Mouse (Mus musculus) MEL (cell line): ENCODE measurements around the gene Gm42791. TPM values are rescaled to one million over a fixed set of nuclear protein-coding genes. Genes with fewer than 3 reads are reported as not detected.

Experiments used
- DNase-seq: peaks from one replicate; pipeline ENCODE4 v3.0.0; 2011; ENCODE audit warnings: low read depth, low spot score
- H3K27ac ChIP-seq: 2 replicates; pipeline ENCODE4 v1.5.1; 2012; ENCODE audit warnings: low read depth, mild to moderate bottlenecking, control low read depth, low read length, moderate library complexity; ENCODE audit not compliant: control insufficient read depth
- H3K27me3 ChIP-seq, 2 experiments: fragments of 150-350 bp in 1 of 2; sonication (generic) in 1 of 2; 2 replicates each; pipeline ENCODE4 v1.6.1; 2012; ENCODE audit warnings: low read length in 2 of 2, mild to moderate bottlenecking in 2 of 2, improper control_type of control experiment in 1 of 2, moderate library complexity in 1 of 2; ENCODE audit not compliant: insufficient read depth in 2 of 2, control insufficient read depth in 1 of 2
- H3K36me3 ChIP-seq, 2 experiments: 2 replicates each; pipeline ENCODE4 v1.6.1; 2012 to 2014; ENCODE audit warnings: low read length in 2 of 2, improper control_type of control experiment in 1 of 2, inconsistent platforms in 1 of 2, mild to moderate bottlenecking in 1 of 2; ENCODE audit not compliant: insufficient read depth in 2 of 2, control insufficient read depth in 1 of 2
- H3K4me1 ChIP-seq, 2 experiments: fragments of 150-350 bp in 1 of 2; sonication (generic) in 1 of 2; 2 replicates each; pipeline ENCODE4 v1.6.1; 2012; ENCODE audit warnings: low read length in 2 of 2, improper control_type of control experiment in 1 of 2, mild to moderate bottlenecking in 1 of 2; ENCODE audit not compliant: insufficient read depth in 2 of 2, control insufficient read depth in 1 of 2
- H3K4me3 ChIP-seq, 2 experiments: fragments of 150-350 bp in 1 of 2; sonication (generic) in 1 of 2; 2 replicates each; pipeline ENCODE4 v1.5.1; 2012; ENCODE audit warnings: low read depth in 2 of 2, low read length in 2 of 2, mild to moderate bottlenecking in 2 of 2, moderate library complexity in 2 of 2, control low read depth in 1 of 2, improper control_type of control experiment in 1 of 2; ENCODE audit not compliant: control insufficient read depth in 1 of 2, insufficient read depth in 1 of 2
- H3K79me2 ChIP-seq: 2 replicates; pipeline ENCODE4 v1.6.1; 2012; ENCODE audit warnings: mild to moderate bottlenecking, low read length, moderate library complexity; ENCODE audit not compliant: control insufficient read depth, poor library complexity, insufficient read depth
- H3K9ac ChIP-seq: 2 replicates; pipeline ENCODE4 v1.6.1; 2012; ENCODE audit warnings: low read depth, mild to moderate bottlenecking, control low read depth, low read length, moderate library complexity; ENCODE audit not compliant: control insufficient read depth, poor library complexity, severe bottlenecking
- H3K9me3 ChIP-seq: fragments of 150-350 bp; sonication (generic); replicated peaks from 2 replicates; pipeline ENCODE4 v1.6.1; 2012; ENCODE audit warnings: mild to moderate bottlenecking, low read length, improper control_type of control experiment, moderate library complexity; ENCODE audit not compliant: insufficient read depth
- BHLHE40 ChIP-seq: IDR thresholded peaks from 2 replicates; pipeline ENCODE4 v1.6.1; 2012; ENCODE audit warnings: low read depth, mild to moderate bottlenecking, inconsistent platforms, low read length, improper control_type of control experiment, borderline replicate concordance
- CHD1 ChIP-seq: IDR thresholded peaks from 2 replicates; pipeline ENCODE4 v1.6.1; 2012; ENCODE audit warnings: low read depth, mild to moderate bottlenecking, inconsistent platforms, low read length, improper control_type of control experiment
- CHD2 ChIP-seq: IDR thresholded peaks from 2 replicates; pipeline ENCODE4 v1.6.1; 2011; ENCODE audit warnings: low read length, improper control_type of control experiment
- ELF1 ChIP-seq: IDR thresholded peaks from 2 replicates; pipeline ENCODE4 v1.6.1; 2014; ENCODE audit warnings: low read depth, mild to moderate bottlenecking, inconsistent platforms, low read length, improper control_type of control experiment, moderate library complexity
- ETS1 ChIP-seq: IDR thresholded peaks from 2 replicates; pipeline ENCODE4 v1.6.1; 2012; ENCODE audit warnings: low read depth, mild to moderate bottlenecking, inconsistent platforms, low read length, improper control_type of control experiment, moderate library complexity
- GABPA ChIP-seq: IDR thresholded peaks from 2 replicates; pipeline ENCODE4 v1.6.1; 2012; ENCODE audit warnings: low read depth, mild to moderate bottlenecking, inconsistent platforms, low read length, improper control_type of control experiment, moderate library complexity
- GATA1 ChIP-seq: IDR thresholded peaks from 2 replicates; pipeline ENCODE4 v1.6.1; 2011; ENCODE audit warnings: low read depth, low read length, improper control_type of control experiment
- HCFC1 ChIP-seq: IDR thresholded peaks from 2 replicates; pipeline ENCODE4 v1.6.1; 2012; ENCODE audit warnings: low read depth, mild to moderate bottlenecking, inconsistent platforms, low read length, improper control_type of control experiment, moderate library complexity
- JUND ChIP-seq: IDR thresholded peaks from 2 replicates; pipeline ENCODE4 v1.6.1; 2011; ENCODE audit warnings: low read depth, mild to moderate bottlenecking, improper control_type of control experiment, low read length
- MAFK ChIP-seq: IDR thresholded peaks from 2 replicates; pipeline ENCODE4 v1.6.1; 2011; ENCODE audit warnings: low read depth, mild to moderate bottlenecking, low read length, improper control_type of control experiment, borderline replicate concordance
- MAX ChIP-seq: IDR thresholded peaks from 2 replicates; pipeline ENCODE4 v1.6.1; 2011; ENCODE audit warnings: low read length, improper control_type of control experiment
- MAZ ChIP-seq: IDR thresholded peaks from 2 replicates; pipeline ENCODE4 v1.6.1; 2012; ENCODE audit warnings: low read depth, mild to moderate bottlenecking, inconsistent platforms, low read length, improper control_type of control experiment
- MEF2A ChIP-seq: IDR thresholded peaks from 2 replicates; pipeline ENCODE4 v1.6.1; 2014; ENCODE audit warnings: low read depth, mild to moderate bottlenecking, inconsistent platforms, low read length, improper control_type of control experiment; ENCODE audit not compliant: poor library complexity, insufficient replicate concordance, severe bottlenecking; ENCODE audit errors: extremely low read depth
- MXI1 ChIP-seq: IDR thresholded peaks from 2 replicates; pipeline ENCODE4 v1.6.1; 2011; ENCODE audit warnings: mild to moderate bottlenecking, low read depth, low read length, improper control_type of control experiment
- MYC ChIP-seq: IDR thresholded peaks from 2 replicates; pipeline ENCODE4 v1.6.1; 2011; ENCODE audit warnings: low read depth, mild to moderate bottlenecking, low read length, improper control_type of control experiment, moderate library complexity
- NELFE ChIP-seq: IDR thresholded peaks from 2 replicates; pipeline ENCODE4 v1.6.1; 2011; ENCODE audit warnings: low read depth, low read length, improper control_type of control experiment
- NRF1 ChIP-seq: IDR thresholded peaks from 2 replicates; pipeline ENCODE4 v1.6.1; 2014; ENCODE audit warnings: low read depth, mild to moderate bottlenecking, inconsistent platforms, low read length, improper control_type of control experiment, moderate library complexity; ENCODE audit not compliant: poor library complexity, insufficient read depth, severe bottlenecking
- POLR2A ChIP-seq, 2 experiments: IDR thresholded peaks; 2 replicates each; pipeline ENCODE4 v1.6.1; 2011 to 2012; ENCODE audit warnings: low read length in 2 of 2, mild to moderate bottlenecking in 2 of 2, control low read depth in 1 of 2, improper control_type of control experiment in 1 of 2, low read depth in 1 of 2, moderate library complexity in 1 of 2; ENCODE audit not compliant: control insufficient read depth in 1 of 2, insufficient read depth in 1 of 2, poor library complexity in 1 of 2
- POLR2AphosphoS2 ChIP-seq: IDR thresholded peaks from 2 replicates; pipeline ENCODE4 v1.6.1; 2011; ENCODE audit warnings: low read length, improper control_type of control experiment
- RAD21 ChIP-seq: IDR thresholded peaks from 2 replicates; pipeline ENCODE4 v1.6.1; 2011; ENCODE audit warnings: mild to moderate bottlenecking, low read depth, low read length, improper control_type of control experiment
- RCOR1 ChIP-seq: IDR thresholded peaks from 2 replicates; pipeline ENCODE4 v1.6.1; 2012; ENCODE audit warnings: low read depth, mild to moderate bottlenecking, inconsistent platforms, low read length, improper control_type of control experiment
- SIN3A ChIP-seq: IDR thresholded peaks from 2 replicates; pipeline ENCODE4 v1.6.1; 2012; ENCODE audit warnings: low read length, improper control_type of control experiment, inconsistent platforms
- SMC3 ChIP-seq: IDR thresholded peaks from 2 replicates; pipeline ENCODE4 v1.6.1; 2011; ENCODE audit warnings: low read depth, low read length, improper control_type of control experiment
- TAL1 ChIP-seq: IDR thresholded peaks from 2 replicates; pipeline ENCODE4 v1.6.1; 2012; ENCODE audit warnings: mild to moderate bottlenecking, inconsistent platforms, low read length, moderate library complexity, mixed read lengths
- TBP ChIP-seq: IDR thresholded peaks from 2 replicates; pipeline ENCODE4 v1.8.0; 2011; ENCODE audit warnings: low read depth, low read length, improper control_type of control experiment
- UBTF ChIP-seq: IDR thresholded peaks from 2 replicates; pipeline ENCODE4 v1.6.1; 2012; ENCODE audit warnings: low read depth, mild to moderate bottlenecking, inconsistent platforms, low read length, improper control_type of control experiment, moderate library complexity, borderline replicate concordance; ENCODE audit not compliant: insufficient read depth
- USF1 ChIP-seq: IDR thresholded peaks from 2 replicates; pipeline ENCODE4 v1.6.1; 2014; ENCODE audit warnings: low read depth, mild to moderate bottlenecking, inconsistent platforms, low read length, improper control_type of control experiment, moderate library complexity
- USF2 ChIP-seq, 2 experiments: IDR thresholded peaks; 2 replicates each; pipeline ENCODE4 v1.6.1; 2011 to 2012; ENCODE audit warnings: improper control_type of control experiment in 2 of 2, low read length in 2 of 2, borderline replicate concordance in 1 of 2, inconsistent platforms in 1 of 2, low read depth in 1 of 2, mild to moderate bottlenecking in 1 of 2; ENCODE audit not compliant: insufficient read depth in 1 of 2
- ZC3H11A ChIP-seq: IDR thresholded peaks from 2 replicates; pipeline ENCODE4 v1.6.1; 2012; ENCODE audit warnings: low read depth, mild to moderate bottlenecking, inconsistent platforms, low read length, improper control_type of control experiment
- ZKSCAN1 ChIP-seq: IDR thresholded peaks from 2 replicates; pipeline ENCODE4 v1.6.1; 2012; ENCODE audit warnings: low read depth, mild to moderate bottlenecking, inconsistent platforms, low read length, improper control_type of control experiment, moderate library complexity
- ZMIZ1 ChIP-seq: IDR thresholded peaks from 2 replicates; pipeline ENCODE4 v1.6.1; 2012; ENCODE audit warnings: low read depth, mild to moderate bottlenecking, inconsistent platforms, low read length, improper control_type of control experiment, moderate library complexity
- ZNF384 ChIP-seq: IDR thresholded peaks from 2 replicates; pipeline ENCODE4 v1.6.1; 2012; ENCODE audit warnings: low read depth, mild to moderate bottlenecking, inconsistent platforms, low read length, improper control_type of control experiment
- polyA plus RNA-seq, 2 experiments: library from polyadenylated mRNA; stranded (reverse) in 1 of 2; unstranded in 1 of 2; fragments of >175 nt in 1 of 2; fragments of >200 nt in 1 of 2; gene quantifications; 2 replicates each; pipeline versions ENCODE4 v1.2.1 to v1.2.4; 2012; ENCODE audit warnings: low replicate concordance in 2 of 2, low read depth in 1 of 2; ENCODE audit not compliant: insufficient read length in 2 of 2, insufficient read depth in 1 of 2, missing spikeins in 1 of 2
- total RNA-seq: library from RNA; depleted of rRNA; stranded (reverse); fragments of 300-350 nt; gene quantifications from 2 replicates; pipeline ENCODE4 v1.2.3, GENCODE M21; 2012

Gene Gm42791
- total and polyA plus RNA-seq, 3 experiments: 1.2 to 2.1 TPM; not detected in 1

- TF ChIP-seq SMC3: no peak; the same call in none of the 2 replicates
- peak in 1 of 2 experiments; percentile 59; a peak in 2 of 4 replicates for TF ChIP-seq POLR2A (IDR thresholded peaks at IDR 0.05; ENCODE audit: control insufficient read depth in 1 of 2, insufficient read depth in 1 of 2, low read depth in 1 of 2, low read length in 2 of 2, poor library complexity in 1 of 2)
- TF ChIP-seq USF2 (IDR thresholded peaks at IDR 0.05; ENCODE audit: borderline replicate concordance in 1 of 2, insufficient read depth in 1 of 2, low read depth in 1 of 2, low read length in 2 of 2): no peak
- TF ChIP-seq CHD1: peak; percentile 87; the same call in 1 of the 2 replicates
Observed at GRCm38 (mm10) chr5:148935071-148935821, 59.7 kb downstream of the Gm42791 start (continued).

GRCm38 (mm10) chr5:148934457-148934856 is 60.5 kb downstream of the Gm42791 start:
- Histone ChIP-seq H3K4me1 (peaks cover 17 to 23% of the 10 kb centered on the region in 2 experiments), H3K27me3 (no peaks in the 10 kb centered on the region), H3K36me3 (peaks cover 0 to 16% of the 10 kb centered on the region in 2 experiments; a peak in 2 of 4 replicates), H3K9me3 (no peaks in the 10 kb centered on the region), H3K79me2 (peaks cover 4% of the 10 kb centered on the region; the same call in 1 of the 2 replicates), H3K4me3 (peak overlapping the region; percentile 52 to 65), H3K9ac (peak overlapping the region; percentile 74), H3K27ac (peak overlapping the region; percentile 96)
- DNase-seq: peak; percentile 73
- TF ChIP-seq RAD21: no peak
- TF ChIP-seq ZMIZ1: peak; percentile 39; the same call in 1 of the 2 replicates
- no peak for TF ChIP-seq ELF1
- no peak for TF ChIP-seq RCOR1
- no peak for TF ChIP-seq ZC3H11A
- TF ChIP-seq GABPA: no peak
- TF ChIP-seq MEF2A: no peak
- TF ChIP-seq TAL1: no peak
- TF ChIP-seq MYC: no peak
- no peak for TF ChIP-seq NRF1
- no peak for TF ChIP-seq CHD2
- no peak for TF ChIP-seq UBTF
- TF ChIP-seq USF2 (IDR thresholded peaks at IDR 0.05; ENCODE audit: borderline replicate concordance in 1 of 2, insufficient read depth in 1 of 2, low read depth in 1 of 2, low read length in 2 of 2): no peak
- TF ChIP-seq POLR2AphosphoS2: no peak
- no peak for TF ChIP-seq GATA1
- no peak; a peak in 1 of 4 replicates for TF ChIP-seq POLR2A (IDR thresholded peaks at IDR 0.05; ENCODE audit: control insufficient read depth in 1 of 2, insufficient read depth in 1 of 2, low read depth in 1 of 2, low read length in 2 of 2, poor library complexity in 1 of 2)
- TF ChIP-seq MXI1: no peak
- TF ChIP-seq HCFC1: peak; percentile 52; the same call in 1 of the 2 replicates
- TF ChIP-seq MAZ: peak; percentile 83; the same call in 1 of the 2 replicates
- TF ChIP-seq MAFK: no peak
- TF ChIP-seq SIN3A: no peak; the same call in 1 of the 2 replicates
- no peak for TF ChIP-seq ZNF384
- TF ChIP-seq SMC3: no peak
- no peak for TF ChIP-seq JUND
- no peak for TF ChIP-seq ZKSCAN1
- TF ChIP-seq USF1: 0 out of 2 replicates have a peak, but pooled peaks have one; percentile 3
- peak; percentile 75 for TF ChIP-seq ETS1
- no peak for TF ChIP-seq NELFE
- no peak for TF ChIP-seq MAX
- TF ChIP-seq TBP: no peak; the same call in 1 of the 2 replicates
- TF ChIP-seq CHD1: no peak
- TF ChIP-seq BHLHE40: peak; percentile 47; the same call in 1 of the 2 replicates
